Mouse (Mus musculus) embryonic fibroblast, embryonic 13.5 days (primary cell): ENCODE measurements around the gene Dph3.

ENCODE experiments used
- CTCF ChIP-seq: IDR thresholded peaks from 2 replicates; pipeline ENCODE4 v1.5.1; 2011; ENCODE audit warnings: mild to moderate bottlenecking, control low read depth, low read length, moderate library complexity, borderline replicate concordance; ENCODE audit not compliant: insufficient read depth
- POLR2A ChIP-seq: IDR thresholded peaks from 2 replicates; pipeline ENCODE4 v1.6.1; 2011; ENCODE audit warnings: low read depth, mild to moderate bottlenecking, control low read depth, low read length, moderate library complexity

- no peak for TF ChIP-seq POLR2A
- no peak for TF ChIP-seq CTCF
Observed at GRCm38 (mm10) chr14:32091704-32092103, 6.2 kb upstream of the Dph3 start.
